Mouse (Mus musculus) ZHBTc4 (cell line): Measurements from ENCODE around the gene Atp6v0e2.

Source experiments
- DNase-seq: peaks from one replicate; pipeline ENCODE4 v3.0.0-alpha.2; 2011; ENCODE audit warnings: low read depth, low spot score

The Atp6v0e2 gene

GRCm38 (mm10) chr6:48573280-48573679, 35.9 kb downstream of the Atp6v0e2 start:
- DNase-seq, result no peak

GRCm38 (mm10) chr6:48573981-48574380, 36.6 kb downstream of the Atp6v0e2 start:
- no peak for DNase-seq

GRCm38 (mm10) chr6:48578736-48579135, 41.3 kb downstream of the Atp6v0e2 start:
- no peak for DNase-seq

GRCm38 (mm10) chr6:48579215-48579648, 41.8 kb downstream of the Atp6v0e2 start:
- no peak for DNase-seq

- DNase-seq, result no peak
Measured at GRCm38 (mm10) chr6:48581257-48581656, 43.8 kb downstream of the Atp6v0e2 start.

- DNase-seq, result peak; percentile 56
Measured at GRCm38 (mm10) chr6:48582037-48582436, 44.6 kb downstream of the Atp6v0e2 start.

- DNase-seq, result no peak
Measured at GRCm38 (mm10) chr6:48589194-48589750, 51.9 kb downstream of the Atp6v0e2 start, which contains the start of gene Gm45021. Gene Gm45021 (plus strand): TSS chr6:48589610.
